Mouse (Mus musculus) cerebellum, adult 2 months (tissue): ENCODE data around the gene Timm9.

Experiments used
- CTCF ChIP-seq: fragments of 200-500 bp; IDR thresholded peaks from 2 replicates; pipeline ENCODE4 v1.5.1; 2011; ENCODE audit warnings: low read depth, mild to moderate bottlenecking, control low read depth, low read length, moderate library complexity, borderline replicate concordance; ENCODE audit not compliant: insufficient read depth
- POLR2A ChIP-seq: fragments of 200-500 bp; IDR thresholded peaks from 2 replicates; pipeline ENCODE4 v1.6.1; 2011; ENCODE audit warnings: low read length, control low read depth, borderline replicate concordance; ENCODE audit not compliant: insufficient read depth

GRCm38 (mm10) chr12:71135581-71135980, 903 bp downstream of the Timm9 start:
- no peak for TF ChIP-seq CTCF
- no peak for TF ChIP-seq POLR2A
